Mouse (Mus musculus) MEL (cell line): Measurements from ENCODE around the gene Macrod2. TPM values are rescaled to one million over a fixed set of nuclear protein-coding genes. Genes with fewer than 3 reads are reported as not detected.

Source experiments
- DNase-seq: peaks from one replicate; pipeline ENCODE4 v3.0.0; 2011; ENCODE audit warnings: low read depth, low spot score
- H3K27ac ChIP-seq: 2 replicates; pipeline ENCODE4 v1.5.1; 2012; ENCODE audit warnings: low read depth, mild to moderate bottlenecking, control low read depth, low read length, moderate library complexity; ENCODE audit not compliant: control insufficient read depth
- H3K27me3 ChIP-seq, 2 experiments: fragments of 150-350 bp in 1 of 2; sonication (generic) in 1 of 2; 2 replicates each; pipeline ENCODE4 v1.6.1; 2012; ENCODE audit warnings: low read length in 2 of 2, mild to moderate bottlenecking in 2 of 2, improper control_type of control experiment in 1 of 2, moderate library complexity in 1 of 2; ENCODE audit not compliant: insufficient read depth in 2 of 2, control insufficient read depth in 1 of 2
- H3K36me3 ChIP-seq, 2 experiments: 2 replicates each; pipeline ENCODE4 v1.6.1; 2012 to 2014; ENCODE audit warnings: low read length in 2 of 2, improper control_type of control experiment in 1 of 2, inconsistent platforms in 1 of 2, mild to moderate bottlenecking in 1 of 2; ENCODE audit not compliant: insufficient read depth in 2 of 2, control insufficient read depth in 1 of 2
- H3K4me1 ChIP-seq, 2 experiments: fragments of 150-350 bp in 1 of 2; sonication (generic) in 1 of 2; 2 replicates each; pipeline ENCODE4 v1.6.1; 2012; ENCODE audit warnings: low read length in 2 of 2, improper control_type of control experiment in 1 of 2, mild to moderate bottlenecking in 1 of 2; ENCODE audit not compliant: insufficient read depth in 2 of 2, control insufficient read depth in 1 of 2
- H3K4me3 ChIP-seq, 2 experiments: fragments of 150-350 bp in 1 of 2; sonication (generic) in 1 of 2; 2 replicates each; pipeline ENCODE4 v1.5.1; 2012; ENCODE audit warnings: low read depth in 2 of 2, low read length in 2 of 2, mild to moderate bottlenecking in 2 of 2, moderate library complexity in 2 of 2, control low read depth in 1 of 2, improper control_type of control experiment in 1 of 2; ENCODE audit not compliant: control insufficient read depth in 1 of 2, insufficient read depth in 1 of 2
- H3K79me2 ChIP-seq: 2 replicates; pipeline ENCODE4 v1.6.1; 2012; ENCODE audit warnings: mild to moderate bottlenecking, low read length, moderate library complexity; ENCODE audit not compliant: control insufficient read depth, poor library complexity, insufficient read depth
- H3K9ac ChIP-seq: 2 replicates; pipeline ENCODE4 v1.6.1; 2012; ENCODE audit warnings: low read depth, mild to moderate bottlenecking, control low read depth, low read length, moderate library complexity; ENCODE audit not compliant: control insufficient read depth, poor library complexity, severe bottlenecking
- H3K9me3 ChIP-seq: fragments of 150-350 bp; sonication (generic); replicated peaks from 2 replicates; pipeline ENCODE4 v1.6.1; 2012; ENCODE audit warnings: mild to moderate bottlenecking, low read length, improper control_type of control experiment, moderate library complexity; ENCODE audit not compliant: insufficient read depth
- BHLHE40 ChIP-seq: IDR thresholded peaks from 2 replicates; pipeline ENCODE4 v1.6.1; 2012; ENCODE audit warnings: low read depth, mild to moderate bottlenecking, inconsistent platforms, low read length, improper control_type of control experiment, borderline replicate concordance
- CHD1 ChIP-seq: IDR thresholded peaks from 2 replicates; pipeline ENCODE4 v1.6.1; 2012; ENCODE audit warnings: low read depth, mild to moderate bottlenecking, inconsistent platforms, low read length, improper control_type of control experiment
- CTCF ChIP-seq, 3 experiments: IDR thresholded peaks in 2 of 3; conservative IDR thresholded peaks in 1 of 3; 2 replicates each; pipeline ENCODE4 v1.5.1; 2011 to 2012; ENCODE audit warnings: low read length in 3 of 3, low read depth in 2 of 3, mild to moderate bottlenecking in 2 of 3, improper control_type of control experiment in 1 of 3, inconsistent platforms in 1 of 3, mixed read lengths in 1 of 3, moderate library complexity in 1 of 3; ENCODE audit not compliant: control insufficient read depth in 1 of 3, insufficient read depth in 1 of 3, poor library complexity in 1 of 3, severe bottlenecking in 1 of 3
- ETS1 ChIP-seq: IDR thresholded peaks from 2 replicates; pipeline ENCODE4 v1.6.1; 2012; ENCODE audit warnings: low read depth, mild to moderate bottlenecking, inconsistent platforms, low read length, improper control_type of control experiment, moderate library complexity
- GABPA ChIP-seq: IDR thresholded peaks from 2 replicates; pipeline ENCODE4 v1.6.1; 2012; ENCODE audit warnings: low read depth, mild to moderate bottlenecking, inconsistent platforms, low read length, improper control_type of control experiment, moderate library complexity
- GATA1 ChIP-seq: IDR thresholded peaks from 2 replicates; pipeline ENCODE4 v1.6.1; 2011; ENCODE audit warnings: low read depth, low read length, improper control_type of control experiment
- KAT2A ChIP-seq: conservative IDR thresholded peaks from 2 replicates; pipeline ENCODE4 v1.6.1; 2012; ENCODE audit warnings: low read depth, low read length, improper control_type of control experiment, inconsistent platforms
- MAX ChIP-seq: IDR thresholded peaks from 2 replicates; pipeline ENCODE4 v1.6.1; 2011; ENCODE audit warnings: low read length, improper control_type of control experiment
- MAZ ChIP-seq: IDR thresholded peaks from 2 replicates; pipeline ENCODE4 v1.6.1; 2012; ENCODE audit warnings: low read depth, mild to moderate bottlenecking, inconsistent platforms, low read length, improper control_type of control experiment
- MYB ChIP-seq: IDR thresholded peaks from 2 replicates; pipeline ENCODE4 v1.6.1; 2011; ENCODE audit warnings: mild to moderate bottlenecking, low read depth, low read length, improper control_type of control experiment
- NRF1 ChIP-seq: IDR thresholded peaks from 2 replicates; pipeline ENCODE4 v1.6.1; 2014; ENCODE audit warnings: low read depth, mild to moderate bottlenecking, inconsistent platforms, low read length, improper control_type of control experiment, moderate library complexity; ENCODE audit not compliant: poor library complexity, insufficient read depth, severe bottlenecking
- RAD21 ChIP-seq: IDR thresholded peaks from 2 replicates; pipeline ENCODE4 v1.6.1; 2011; ENCODE audit warnings: mild to moderate bottlenecking, low read depth, low read length, improper control_type of control experiment
- TAL1 ChIP-seq: IDR thresholded peaks from 2 replicates; pipeline ENCODE4 v1.6.1; 2012; ENCODE audit warnings: mild to moderate bottlenecking, inconsistent platforms, low read length, moderate library complexity, mixed read lengths
- TBP ChIP-seq: IDR thresholded peaks from 2 replicates; pipeline ENCODE4 v1.8.0; 2011; ENCODE audit warnings: low read depth, low read length, improper control_type of control experiment
- UBTF ChIP-seq: IDR thresholded peaks from 2 replicates; pipeline ENCODE4 v1.6.1; 2012; ENCODE audit warnings: low read depth, mild to moderate bottlenecking, inconsistent platforms, low read length, improper control_type of control experiment, moderate library complexity, borderline replicate concordance; ENCODE audit not compliant: insufficient read depth
- USF2 ChIP-seq, 2 experiments: IDR thresholded peaks; 2 replicates each; pipeline ENCODE4 v1.6.1; 2011 to 2012; ENCODE audit warnings: improper control_type of control experiment in 2 of 2, low read length in 2 of 2, borderline replicate concordance in 1 of 2, inconsistent platforms in 1 of 2, low read depth in 1 of 2, mild to moderate bottlenecking in 1 of 2; ENCODE audit not compliant: insufficient read depth in 1 of 2
- ZC3H11A ChIP-seq: IDR thresholded peaks from 2 replicates; pipeline ENCODE4 v1.6.1; 2012; ENCODE audit warnings: low read depth, mild to moderate bottlenecking, inconsistent platforms, low read length, improper control_type of control experiment
- ZKSCAN1 ChIP-seq: IDR thresholded peaks from 2 replicates; pipeline ENCODE4 v1.6.1; 2012; ENCODE audit warnings: low read depth, mild to moderate bottlenecking, inconsistent platforms, low read length, improper control_type of control experiment, moderate library complexity
- polyA plus RNA-seq, 2 experiments: library from polyadenylated mRNA; stranded (reverse) in 1 of 2; unstranded in 1 of 2; fragments of >175 nt in 1 of 2; fragments of >200 nt in 1 of 2; gene quantifications; 2 replicates each; pipeline versions ENCODE4 v1.2.1 to v1.2.4; 2012; ENCODE audit warnings: low replicate concordance in 2 of 2, low read depth in 1 of 2; ENCODE audit not compliant: insufficient read length in 2 of 2, insufficient read depth in 1 of 2, missing spikeins in 1 of 2
- total RNA-seq: library from RNA; depleted of rRNA; stranded (reverse); fragments of 300-350 nt; gene quantifications from 2 replicates; pipeline ENCODE4 v1.2.3, GENCODE M21; 2012

Gene Macrod2
- total and polyA plus RNA-seq, 3 experiments = not detected

DNA sequence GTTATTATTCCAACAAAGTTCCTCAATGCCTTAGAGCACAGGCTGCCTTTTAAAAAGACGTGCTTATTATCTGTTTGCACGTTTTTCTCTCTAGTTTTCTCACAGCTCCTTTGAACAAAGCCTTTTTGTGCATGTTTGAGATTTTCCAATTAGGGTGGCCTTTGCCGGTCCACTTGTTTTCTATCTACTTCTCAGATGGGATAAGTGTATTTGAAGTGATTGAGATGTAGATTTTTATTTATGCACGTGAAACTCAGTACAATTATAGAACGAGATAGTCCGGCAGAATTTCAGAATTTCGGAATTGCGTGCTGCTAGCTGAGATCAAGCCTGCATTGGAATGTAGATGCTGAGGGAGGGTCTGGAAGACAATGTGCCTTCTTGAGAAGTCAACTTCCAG is 138.5 kb downstream of the Macrod2 start:
- DNase-seq = no peak
- Histone ChIP-seq H3K36me3 (no peaks in the 10 kb centered on the region), H3K4me1 (no peaks in the 10 kb centered on the region), H3K27ac (no peak overlapping the region), H3K79me2 (no peaks in the 10 kb centered on the region), H3K4me3 (no peak overlapping the region), H3K27me3 (no peaks in the 10 kb centered on the region), H3K9ac (no peak overlapping the region), H3K9me3 (no peaks in the 10 kb centered on the region)
- TF ChIP-seq CTCF (IDR thresholded peaks at IDR 0.05 in 2 of 3, conservative IDR thresholded peaks at IDR 0.05 in 1 of 3; ENCODE audit: control insufficient read depth in 1 of 3, insufficient read depth in 1 of 3, low read depth in 2 of 3, low read length in 3 of 3, poor library complexity in 1 of 3, severe bottlenecking in 1 of 3) = no peak

DNA sequence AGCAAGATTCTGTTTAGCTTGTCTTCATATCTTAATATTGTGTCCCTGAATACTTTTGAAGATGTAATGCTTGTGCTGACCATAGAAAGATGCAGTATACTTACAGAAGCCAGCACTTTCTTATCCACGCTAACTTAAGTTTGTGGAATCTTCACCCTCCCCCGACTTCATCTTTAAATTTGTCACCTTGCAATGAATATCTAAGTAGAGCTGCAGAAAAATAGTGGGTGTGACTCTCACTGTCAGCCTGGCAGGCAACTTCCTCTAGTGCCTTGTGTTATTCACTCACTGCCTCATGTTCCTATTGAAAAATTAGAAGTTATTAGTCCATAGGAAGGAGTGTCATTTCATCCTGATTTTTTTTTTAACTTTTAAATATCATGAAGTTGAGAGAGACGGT is 139.5 kb downstream of the Macrod2 start:
- no peak overlapping the region for H3K27ac ChIP-seq
- TF ChIP-seq MAX = no peak
- no peak for TF ChIP-seq TBP
- TF ChIP-seq TAL1 = no peak
- no peak for TF ChIP-seq BHLHE40
- no peak for TF ChIP-seq ZKSCAN1
- no peak for TF ChIP-seq GATA1
- no peak for TF ChIP-seq NRF1
- no peak for TF ChIP-seq ETS1
- TF ChIP-seq MYB = no peak
- no peak for TF ChIP-seq UBTF
- no peak for TF ChIP-seq KAT2A
- TF ChIP-seq CHD1 = no peak
- no peak for DNase-seq
- no peaks in the 10 kb centered on the region for H3K79me2 ChIP-seq
- no peak overlapping the region for H3K4me3 ChIP-seq
- H3K27me3 ChIP-seq = no peaks in the 10 kb centered on the region
- no peaks in the 10 kb centered on the region for H3K36me3 ChIP-seq
- no peak overlapping the region for H3K9ac ChIP-seq
- H3K9me3 ChIP-seq = no peaks in the 10 kb centered on the region
- no peaks in the 10 kb centered on the region for H3K4me1 ChIP-seq

DNA sequence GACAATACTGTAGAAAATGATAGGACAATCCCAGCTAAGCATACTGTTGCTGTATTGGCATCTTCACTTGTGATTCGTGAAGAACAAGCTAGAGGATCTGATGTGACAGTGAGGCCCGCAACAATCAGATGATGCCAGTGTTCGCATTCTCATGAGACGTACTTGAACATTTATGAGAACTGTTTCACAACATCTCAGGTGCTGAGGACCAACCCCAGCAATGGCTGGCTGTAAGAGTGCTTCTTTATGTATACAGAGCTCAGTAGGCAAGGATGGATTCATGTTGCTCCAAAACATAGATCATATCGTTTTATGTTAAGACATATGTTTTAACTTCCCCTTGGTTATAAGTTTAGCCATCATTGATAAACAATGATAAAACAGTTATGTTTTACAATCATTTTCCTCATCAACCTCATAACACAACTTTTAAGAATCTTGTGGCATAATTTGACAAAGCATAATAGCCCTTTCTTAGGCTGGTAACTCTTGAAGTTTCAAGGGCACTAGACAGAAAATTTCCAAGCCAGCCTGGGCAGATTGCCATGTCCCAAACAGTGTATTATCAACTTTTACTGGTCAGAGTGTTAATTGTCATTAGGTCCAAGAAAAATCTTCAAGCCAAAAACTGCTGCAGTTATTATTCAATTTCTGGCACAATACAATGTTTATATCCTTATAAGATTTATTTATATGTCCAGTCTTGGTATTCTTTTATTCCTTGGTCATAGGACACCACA is 140.9 kb downstream of the Macrod2 start:
- H3K36me3 ChIP-seq = no peaks in the 10 kb centered on the region
- no peak overlapping the region for H3K27ac ChIP-seq
- no peak for DNase-seq
- H3K27me3 ChIP-seq = no peaks in the 10 kb centered on the region
- H3K79me2 ChIP-seq = no peaks in the 10 kb centered on the region
- no peaks in the 10 kb centered on the region for H3K9me3 ChIP-seq
- H3K4me3 ChIP-seq = no peak overlapping the region
- H3K9ac ChIP-seq = no peak overlapping the region
- TF ChIP-seq USF2 (IDR thresholded peaks at IDR 0.05; ENCODE audit: borderline replicate concordance in 1 of 2, insufficient read depth in 1 of 2, low read depth in 1 of 2, low read length in 2 of 2) (no peak), CTCF (IDR thresholded peaks at IDR 0.05 in 2 of 3, conservative IDR thresholded peaks at IDR 0.05 in 1 of 3; ENCODE audit: control insufficient read depth in 1 of 3, insufficient read depth in 1 of 3, low read depth in 2 of 3, low read length in 3 of 3, poor library complexity in 1 of 3, severe bottlenecking in 1 of 3) (no peak), BHLHE40 (no peak), GABPA (no peak), RAD21 (no peak), GATA1 (no peak), MAZ (no peak), ZC3H11A (no peak), MAX (no peak)
- H3K4me1 ChIP-seq = no peaks in the 10 kb centered on the region
